Mouse (Mus musculus) adrenal gland, adult (tissue): ENCODE data around the gene Med25.
A peak's percentile ranks its signal among the peaks of the same experiment; 100 is the strongest.

Experiments used
- DNase-seq, 2 experiments: peaks; one replicate each; pipeline ENCODE4 v3.0.0; 2022 to 2023; ENCODE audit warnings: low spot score in 1 of 2; ENCODE audit not compliant: inconsistent age in 2 of 2

Med25 gene

DNA sequence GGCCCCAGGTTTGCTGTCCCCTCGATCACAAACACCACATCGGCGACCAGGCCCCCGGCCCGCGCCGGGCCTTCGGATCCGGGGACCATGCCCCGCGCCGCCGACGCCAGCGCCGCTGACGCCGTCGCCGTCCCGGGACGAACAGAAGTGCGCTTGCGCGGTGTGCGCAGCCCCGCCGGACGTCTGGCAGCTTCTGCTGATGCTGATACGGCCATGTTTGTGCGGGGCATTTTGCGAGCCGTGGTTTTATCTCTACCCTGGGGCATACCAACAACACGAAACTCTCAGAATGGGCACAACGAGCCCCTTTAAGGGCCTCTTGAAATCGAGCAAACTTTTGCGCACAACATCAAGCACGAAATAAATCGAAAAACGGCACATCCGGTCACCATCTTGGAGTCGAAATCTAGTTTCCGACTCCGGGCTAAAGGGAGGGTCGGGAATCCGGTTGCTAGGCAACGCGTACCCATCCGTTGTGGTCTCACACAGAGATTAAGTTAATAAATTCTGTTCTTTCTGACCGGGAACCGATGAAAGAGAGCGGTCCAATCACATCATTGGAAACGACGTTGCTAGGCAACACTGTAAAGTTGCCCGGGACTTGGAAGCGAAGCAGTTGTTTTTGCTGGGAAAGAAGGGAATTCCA lies at the start of gene Med25:
Med25 (minus strand) TSS at position 437 of the 646 bp plus-strand sequence.
- DNase-seq, result peak; percentile 94 to 99

DNA sequence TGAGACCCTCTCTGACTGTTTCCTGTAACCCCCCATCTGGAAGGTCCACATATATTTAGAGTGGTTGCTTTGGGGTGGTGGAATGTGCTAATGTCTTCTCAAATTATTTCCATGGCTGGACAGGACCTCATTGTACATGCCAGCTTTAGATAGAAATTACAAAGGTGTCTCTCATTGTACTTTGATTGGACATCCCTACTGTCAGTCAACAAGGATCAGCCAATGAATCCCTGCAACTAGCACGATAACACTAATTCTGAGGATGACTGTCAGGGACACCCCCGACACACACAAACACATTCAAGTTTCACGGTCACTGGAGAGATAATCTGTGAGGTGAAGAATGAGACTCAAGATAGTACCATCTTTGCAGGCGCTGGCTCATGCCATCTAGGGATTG lies 46.2 kb upstream of the Med25 start:
- DNase-seq, result no peak

DNA sequence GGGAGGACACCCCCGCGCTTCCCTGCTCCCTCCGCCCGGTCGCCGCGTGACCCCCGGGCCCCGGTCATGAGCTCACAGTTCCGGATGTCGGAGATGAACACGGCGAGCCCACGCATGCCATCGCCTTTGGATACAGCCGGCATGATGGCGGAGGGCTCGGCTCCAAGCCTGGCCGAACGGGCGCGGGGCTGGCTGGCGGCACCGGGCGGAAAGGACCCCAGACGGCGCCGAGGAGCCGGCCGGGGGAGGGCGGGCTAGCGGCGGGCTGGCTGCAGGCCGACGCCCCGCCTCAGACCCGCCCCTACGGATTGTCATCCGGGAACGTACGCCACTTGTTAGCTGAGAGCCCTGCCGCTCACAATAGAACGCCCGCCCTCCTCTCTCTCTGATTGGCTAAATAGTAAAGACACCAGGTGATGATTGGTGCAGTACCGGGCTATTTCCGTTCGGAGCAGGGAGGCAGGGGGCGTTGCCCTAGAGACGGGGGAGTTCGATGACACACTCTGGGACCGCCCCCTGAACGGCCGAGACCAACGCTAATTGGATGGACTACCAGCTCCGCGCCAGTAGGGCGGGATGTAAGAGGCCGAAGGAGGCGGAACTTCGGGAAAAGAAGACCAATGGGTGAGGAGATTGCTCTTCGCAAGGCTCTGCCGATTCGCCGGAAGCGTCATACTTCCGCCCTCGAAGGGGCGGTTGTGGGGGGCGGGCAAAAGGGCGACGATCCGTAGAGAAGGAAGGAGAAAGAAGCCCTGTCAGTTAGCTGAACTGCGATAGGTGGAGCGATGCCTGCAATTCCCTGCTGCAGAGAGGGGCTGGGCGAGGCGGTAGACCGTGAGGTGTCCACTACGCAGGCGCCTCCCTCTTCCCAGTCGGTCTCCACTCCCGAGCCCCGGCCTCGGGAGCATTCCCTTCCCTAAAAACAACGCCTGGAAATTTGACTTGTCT lies 37.0 kb upstream of the Med25 start, which contains the start of gene Ap2a1:
Ap2a1 (minus strand) TSS at position 293 of the 948 bp plus-strand sequence.
- DNase-seq, result peak; percentile 100

DNA sequence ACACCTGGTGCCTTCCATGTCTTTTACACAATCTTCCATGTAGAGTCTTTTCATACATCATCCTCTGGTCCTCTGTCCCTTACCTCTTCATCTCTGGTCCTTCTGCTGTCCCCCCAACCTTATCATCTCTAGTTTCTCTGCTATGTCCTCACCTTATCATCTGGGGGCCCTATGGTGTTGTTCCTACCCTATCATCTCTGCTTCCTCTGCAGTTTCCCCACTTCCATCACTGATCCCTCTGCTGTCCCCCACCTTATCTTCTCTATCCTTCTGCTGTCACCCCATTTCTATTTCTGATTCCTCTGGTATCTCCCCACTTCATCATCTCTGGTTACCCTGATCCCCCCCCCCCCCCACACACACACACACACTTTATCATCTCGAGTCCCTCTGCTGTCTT lies 36.1 kb upstream of the Med25 start:
- DNase-seq, result peak in 1 of 2 experiments; percentile 45

DNA sequence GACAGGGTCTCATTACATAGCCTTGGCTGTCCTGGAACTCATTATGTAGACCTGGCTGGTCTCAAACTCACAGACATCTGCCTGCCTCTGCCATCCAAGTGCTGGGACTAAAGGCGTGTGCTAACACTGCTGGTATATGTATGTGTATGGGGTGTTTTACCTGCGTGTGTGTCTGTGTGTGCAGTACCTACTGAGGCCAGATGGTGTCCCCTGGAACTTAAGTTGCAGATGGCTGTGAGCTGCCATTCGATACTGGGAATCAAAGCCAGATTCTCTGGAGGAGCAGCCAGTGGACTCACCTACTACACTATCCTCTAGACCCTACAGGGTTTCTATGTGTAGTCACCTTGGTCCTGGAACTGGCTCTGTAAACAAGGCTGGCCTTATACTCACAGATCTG lies 33.0 kb upstream of the Med25 start:
- DNase-seq, result peak; percentile 32 to 64

DNA sequence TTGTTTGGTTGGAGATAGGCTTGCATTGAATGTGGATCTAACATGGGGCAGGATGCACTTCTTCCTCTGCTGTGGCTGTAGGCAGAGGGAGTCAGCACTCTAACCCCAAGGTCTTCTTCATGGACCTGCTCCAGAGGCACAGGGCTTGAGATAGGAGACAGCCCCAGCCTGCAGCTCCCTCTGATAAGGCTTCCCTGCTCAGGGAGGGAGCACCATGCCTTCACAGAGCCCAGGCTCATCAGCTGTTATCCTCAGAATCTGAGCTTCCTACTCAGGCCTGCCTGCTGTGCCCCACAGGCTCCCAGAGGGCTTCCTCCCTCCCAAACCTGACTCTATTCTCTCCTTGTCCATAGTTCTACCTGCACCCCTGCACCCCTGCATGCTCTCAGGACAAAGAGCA lies 30.0 kb upstream of the Med25 start:
- DNase-seq, result no peak

DNA sequence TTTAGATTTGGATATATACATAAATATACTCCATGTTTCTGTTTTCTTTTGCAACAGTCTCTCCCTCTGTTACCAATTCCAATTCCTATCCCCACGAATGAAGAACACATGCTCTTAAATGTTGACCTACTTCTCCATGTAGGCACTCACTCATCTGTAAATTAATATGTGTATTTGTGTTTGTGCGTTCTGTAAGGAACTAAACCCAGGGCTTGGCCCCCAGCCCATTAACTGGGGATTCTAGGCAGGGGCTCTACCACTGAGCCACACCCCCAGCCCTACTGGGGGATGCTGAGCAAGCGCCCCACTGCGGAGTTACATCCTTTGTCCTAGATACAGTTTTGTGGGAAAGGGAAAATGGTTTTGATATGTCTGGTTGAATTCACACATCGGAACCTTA lies 26.6 kb upstream of the Med25 start:
- DNase-seq, result no peak

DNA sequence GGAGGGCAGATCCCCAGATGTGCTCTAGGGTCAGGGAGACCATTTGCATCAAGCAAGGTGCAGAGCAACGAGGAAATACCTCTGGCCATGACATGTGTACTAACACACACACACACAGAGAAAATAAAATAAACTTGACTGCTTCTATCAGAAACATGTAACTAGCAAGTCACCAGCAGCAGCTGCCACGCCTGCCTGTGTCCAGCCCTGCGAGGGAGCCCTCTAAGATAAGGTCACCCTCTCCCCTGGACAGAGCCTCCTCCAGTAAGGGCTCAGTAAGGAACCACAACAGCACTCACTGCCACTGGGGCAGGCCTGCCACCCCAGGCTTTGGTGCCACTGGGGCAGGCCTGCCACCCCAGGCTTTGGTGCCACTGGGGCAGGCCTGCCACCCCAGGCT lies 25.7 kb upstream of the Med25 start:
- DNase-seq, result no peak

DNA sequence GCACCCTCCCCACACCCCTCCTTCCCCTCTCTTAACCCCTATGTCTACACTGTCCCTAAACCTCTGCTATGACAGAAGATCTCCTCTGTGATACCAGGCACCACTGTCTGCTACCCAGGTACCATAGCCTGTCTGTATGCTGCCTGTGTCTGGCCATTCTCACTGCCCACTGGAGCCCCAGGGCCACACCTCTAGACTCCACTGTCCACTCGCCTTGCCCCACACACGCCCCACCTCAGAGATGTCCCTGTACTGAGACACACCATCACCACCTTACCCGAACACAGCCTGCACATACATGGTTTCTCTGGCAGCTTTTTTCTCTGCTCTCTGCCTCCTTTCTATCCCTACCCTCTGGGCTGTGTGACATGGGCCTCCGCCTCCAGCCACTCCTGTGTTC lies 24.4 kb upstream of the Med25 start:
- DNase-seq, result peak in 1 of 2 experiments; percentile 28

DNA sequence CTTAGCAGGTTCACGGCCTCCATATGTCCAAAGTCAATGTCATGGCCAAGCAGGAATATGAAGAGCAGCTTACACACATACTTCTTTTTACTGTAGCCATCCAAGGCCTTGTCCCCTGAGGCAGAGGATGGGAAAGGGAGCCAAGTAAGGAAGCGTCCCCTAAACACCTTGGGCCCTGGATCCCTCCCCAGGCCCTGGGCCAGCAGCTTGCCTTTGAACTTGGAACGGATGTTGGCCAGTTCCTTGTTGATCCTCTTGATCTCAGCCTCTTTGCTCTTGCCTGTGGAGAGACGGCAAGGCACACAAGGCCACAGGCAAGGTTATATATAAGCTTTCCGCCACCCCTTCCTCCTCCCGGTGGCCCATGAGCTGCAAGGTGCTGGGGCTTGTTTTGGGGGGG lies 23.7 kb upstream of the Med25 start:
- DNase-seq, result peak; percentile 29 to 57

DNA sequence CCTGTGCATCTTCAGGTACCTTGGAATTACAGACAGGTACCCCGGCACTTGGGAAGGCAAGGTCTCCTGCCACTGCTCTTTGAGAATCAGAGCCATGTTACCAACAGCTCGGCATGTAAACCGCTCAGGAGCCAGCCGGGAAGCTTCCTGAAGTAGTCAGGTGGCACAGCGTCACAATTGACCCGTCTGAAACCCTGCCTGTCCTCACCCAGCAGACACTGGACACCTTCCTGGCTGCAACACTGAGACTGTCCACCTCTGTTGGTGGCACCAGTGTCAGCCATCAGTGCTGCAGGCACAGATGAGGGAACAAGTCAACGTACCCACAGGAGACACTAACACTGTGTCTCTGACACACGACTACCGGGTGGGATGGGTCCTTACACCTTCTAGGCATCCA lies 22.8 kb upstream of the Med25 start:
- DNase-seq, result no peak

DNA sequence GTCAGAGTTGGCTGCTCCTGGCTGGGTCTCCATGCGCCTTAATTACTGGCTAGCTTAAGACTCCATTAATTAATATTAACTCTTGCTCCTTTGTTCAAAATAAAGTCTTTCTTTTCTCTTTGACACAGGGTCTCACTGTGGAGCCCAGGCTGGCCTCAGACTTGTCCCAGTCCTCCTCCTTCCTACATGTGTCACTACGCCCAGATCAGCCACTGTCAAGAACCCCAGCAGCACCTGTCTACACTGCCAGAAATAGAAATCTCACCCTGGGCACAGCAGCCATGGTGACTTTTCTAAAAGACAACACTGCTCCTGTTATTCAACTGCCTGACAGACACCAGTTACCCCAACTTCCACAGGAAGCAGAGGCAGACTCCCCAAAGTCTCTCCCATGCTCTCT lies 21.9 kb upstream of the Med25 start:
- no peak for DNase-seq

DNA sequence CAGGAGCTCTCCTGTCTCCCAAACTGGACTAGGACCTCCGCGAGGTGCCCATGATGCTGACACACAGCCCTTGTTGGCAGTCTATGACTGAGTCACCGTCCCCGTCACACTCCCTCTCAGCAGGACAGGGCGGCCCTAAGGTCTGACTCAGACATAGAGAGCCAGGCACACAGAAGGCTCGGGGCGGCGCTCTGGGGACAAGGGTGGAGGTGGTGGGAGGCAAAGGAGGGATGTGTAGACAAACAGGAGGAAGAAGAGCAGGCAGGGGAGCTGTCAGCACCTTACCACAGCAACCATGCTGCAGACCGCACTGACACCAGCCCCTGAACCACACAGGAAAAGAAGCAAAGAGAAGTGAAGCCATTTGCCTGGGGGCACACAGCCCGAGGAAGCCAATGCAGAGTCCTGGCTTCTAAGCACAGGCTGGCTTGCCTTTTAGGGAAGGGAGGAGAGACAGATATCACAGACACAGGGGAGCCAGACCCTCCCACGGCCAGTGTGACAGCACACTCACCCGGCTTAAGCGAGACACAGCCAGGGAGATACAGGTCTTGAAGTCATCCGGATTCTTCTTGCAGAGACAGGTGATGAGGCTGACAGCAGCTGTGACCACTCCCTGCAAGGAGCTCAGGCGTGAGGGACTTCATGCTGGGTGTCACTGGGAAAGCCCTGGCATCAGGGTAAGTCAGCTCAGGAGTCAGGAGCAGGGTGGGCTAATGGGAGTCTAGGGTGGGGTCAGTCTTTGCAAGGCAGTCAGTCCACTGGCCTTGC lies 16.4 kb upstream of the Med25 start:
- peak; percentile 89 to 91 for DNase-seq

DNA sequence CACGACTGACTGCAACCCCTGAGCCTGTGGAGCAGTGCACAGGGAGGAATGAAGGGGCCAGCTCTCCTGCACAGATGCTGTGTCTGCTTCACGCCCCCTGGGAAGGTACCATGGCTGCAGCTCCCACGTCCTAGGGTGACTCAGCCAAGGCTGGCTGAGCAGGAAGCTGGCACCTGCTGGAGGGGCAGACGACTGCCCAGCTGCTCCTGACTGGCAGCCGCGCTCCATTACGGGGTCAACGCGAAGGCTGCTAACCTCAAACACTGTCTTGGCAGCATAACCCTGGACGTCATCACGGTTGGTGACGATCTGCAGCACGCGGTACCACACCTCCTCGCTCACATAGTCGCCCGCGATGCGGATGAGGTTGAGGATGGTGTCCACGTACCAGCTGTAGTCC lies 12.9 kb upstream of the Med25 start:
- DNase-seq, result peak in 1 of 2 experiments; percentile 14

DNA sequence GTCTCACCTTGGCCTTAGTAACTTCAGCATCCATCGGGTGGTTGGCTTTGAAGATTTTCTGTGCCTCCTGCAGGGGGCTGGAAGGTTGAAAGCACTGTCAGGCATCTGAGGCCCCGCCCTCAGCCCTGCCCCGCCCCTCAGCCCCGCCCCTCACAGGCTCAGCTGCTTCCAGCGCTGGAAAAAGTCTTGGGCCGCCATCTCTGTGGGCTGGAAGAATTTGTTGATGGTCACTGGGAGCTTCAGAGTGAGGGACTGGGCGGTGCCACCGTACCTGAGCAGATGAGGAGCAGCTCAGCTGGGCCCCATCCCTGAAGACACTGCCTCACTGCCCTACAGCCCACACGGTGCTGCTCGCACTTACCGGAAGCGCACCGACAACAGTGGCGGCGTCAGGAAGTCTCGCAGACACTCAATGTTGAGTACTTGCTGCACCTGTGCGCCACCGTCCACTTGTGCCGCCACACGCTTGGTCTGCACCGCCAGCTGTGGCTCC lies 8.8 kb upstream of the Med25 start:
- DNase-seq, result peak; percentile 48 to 75

DNA sequence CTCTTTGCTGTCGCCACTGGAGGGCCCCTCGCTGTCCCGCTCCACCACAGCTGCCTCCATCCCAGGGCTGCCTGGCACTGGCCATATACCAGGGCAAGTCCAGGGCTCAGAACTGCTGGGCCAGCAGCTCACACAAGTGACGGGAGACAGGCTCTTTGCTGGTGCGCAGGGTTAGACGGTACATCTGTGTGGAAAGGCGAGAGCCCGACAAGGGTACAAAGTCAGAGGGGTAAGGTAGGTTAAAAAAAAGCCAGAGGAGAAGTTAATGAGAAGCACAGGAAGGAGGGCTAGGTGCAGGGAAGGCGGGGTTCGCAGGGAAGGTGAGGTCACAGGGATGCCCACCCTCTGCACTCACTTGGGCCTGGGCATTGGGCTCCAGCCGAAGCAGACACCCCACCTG lies 8.1 kb upstream of the Med25 start:
- no peak for DNase-seq

DNA sequence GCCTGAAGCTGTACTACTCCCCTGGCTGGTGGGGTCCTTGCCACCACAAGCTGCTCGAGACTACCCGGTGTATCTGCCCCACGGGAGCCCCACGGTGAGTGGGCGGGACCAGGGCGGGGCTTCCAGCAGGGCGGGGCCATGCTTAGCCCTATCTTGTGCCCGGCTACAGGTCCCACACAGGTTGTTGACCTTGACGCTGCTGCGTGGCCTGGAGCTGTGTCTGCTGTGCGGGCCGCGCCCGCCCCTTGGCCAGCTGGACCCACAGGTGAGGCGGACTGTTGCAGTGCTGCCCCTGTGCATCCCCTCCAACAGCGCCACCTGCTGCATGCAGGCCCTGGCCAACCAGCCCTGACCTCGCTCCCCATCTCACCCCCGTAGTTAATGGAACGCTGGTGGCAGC lies 6.1 kb upstream of the Med25 start:
- DNase-seq, result peak; percentile 73 to 86

DNA sequence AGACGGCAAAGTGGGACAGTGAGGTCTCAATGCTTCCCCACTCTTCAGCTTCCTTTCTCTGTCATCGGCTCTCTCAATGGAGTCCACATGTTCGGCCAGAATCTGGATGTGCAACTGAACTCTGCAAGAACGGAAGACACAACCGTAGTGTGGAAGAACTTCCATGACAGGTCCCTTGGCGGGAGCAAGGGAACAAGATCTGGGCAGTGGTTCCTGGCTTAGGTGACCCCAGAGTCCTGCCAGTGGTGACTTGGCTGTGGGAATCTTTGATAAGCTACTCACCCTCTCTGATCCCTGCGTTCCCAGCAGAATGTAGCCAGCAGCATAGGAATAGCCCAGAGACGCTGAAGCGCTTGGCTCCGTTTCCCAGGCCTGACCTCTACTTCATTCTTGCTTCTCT lies 4.0 kb upstream of the Med25 start:
- DNase-seq, result no peak

DNA sequence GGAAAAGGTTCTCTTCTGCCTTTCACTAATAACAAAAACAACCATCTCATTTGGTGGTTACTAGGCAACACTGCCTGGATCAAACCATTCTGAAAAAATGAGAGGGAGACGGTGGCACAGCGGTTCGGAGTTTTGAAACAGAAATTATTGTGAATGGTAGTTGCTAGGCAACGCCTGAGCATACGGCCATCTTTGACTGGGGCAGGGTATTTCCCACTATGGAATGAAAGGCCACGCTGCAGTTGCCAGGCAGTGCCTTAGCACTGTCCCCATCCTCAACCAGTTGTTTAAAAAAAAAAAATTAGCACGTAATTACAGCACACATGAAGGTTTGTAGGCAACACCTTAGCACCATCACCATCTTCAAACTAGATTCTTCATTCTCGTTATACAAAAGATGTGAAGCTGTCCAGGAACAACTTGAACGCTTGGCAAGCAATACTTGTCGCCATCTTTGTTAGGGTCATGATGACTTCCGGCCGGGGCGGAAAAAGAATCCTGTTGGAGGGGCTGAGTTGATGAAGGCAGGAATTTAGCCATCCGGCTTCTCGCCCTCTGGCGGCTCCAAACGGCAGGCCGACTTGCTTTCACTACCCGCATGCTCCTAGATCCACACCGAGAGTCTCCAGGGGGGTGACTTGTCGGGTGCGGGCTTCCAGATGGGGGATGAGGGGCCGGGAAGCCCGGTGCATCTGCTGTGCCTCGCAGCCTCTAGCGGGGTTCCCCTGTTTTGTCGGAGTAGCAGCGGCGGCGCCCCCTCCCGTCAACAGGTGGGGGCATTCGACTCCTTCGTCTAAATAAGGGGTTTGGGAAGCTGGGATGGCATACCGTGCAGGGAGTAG lies 3.3 kb upstream of the Med25 start, which contains the start of gene Fuz:
Fuz (plus strand) TSS at position 487 of the 842 bp plus-strand sequence.
- DNase-seq, result peak; percentile 93 to 98

DNA sequence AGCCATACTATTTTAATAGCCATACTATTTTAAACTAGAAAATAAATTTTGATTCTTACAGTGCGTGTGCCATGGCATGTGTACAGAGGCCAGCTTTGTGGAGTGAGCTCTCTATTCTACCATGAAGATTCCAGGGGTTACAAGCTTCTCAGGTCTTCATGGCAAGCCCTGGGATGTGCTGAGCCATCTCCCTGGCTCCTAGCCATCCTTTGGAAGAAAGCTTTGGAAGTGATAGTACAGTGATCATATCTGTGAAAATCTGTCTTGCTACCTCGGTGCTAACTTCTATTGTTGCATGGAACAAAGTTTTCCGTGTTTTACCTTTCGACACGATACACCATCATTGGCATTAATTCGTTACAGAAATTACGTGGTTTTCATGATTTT lies 2.7 kb upstream of the Med25 start:
- DNase-seq, result no peak
